Mouse (Mus musculus) inflammation-experienced regulatory T-cells, adult 6 months (primary cell): ENCODE measurements around the gene A830031A19Rik. TPM values are rescaled to one million over a fixed set of nuclear protein-coding genes. Genes with fewer than 3 reads are reported as not detected.

ENCODE experiments used
- ATAC-seq: one replicate; pipeline ENCODE4 v1.8.0; 2017
- polyA plus RNA-seq, 3 experiments: library from polyadenylated mRNA; unstranded; fragments of 100-300 nt; shearing (Covaris generic); gene quantifications; one replicate each; pipeline ENCODE4 v1.2.1; 2017

A830031A19Rik gene
- not detected for polyA plus RNA-seq

DNA sequence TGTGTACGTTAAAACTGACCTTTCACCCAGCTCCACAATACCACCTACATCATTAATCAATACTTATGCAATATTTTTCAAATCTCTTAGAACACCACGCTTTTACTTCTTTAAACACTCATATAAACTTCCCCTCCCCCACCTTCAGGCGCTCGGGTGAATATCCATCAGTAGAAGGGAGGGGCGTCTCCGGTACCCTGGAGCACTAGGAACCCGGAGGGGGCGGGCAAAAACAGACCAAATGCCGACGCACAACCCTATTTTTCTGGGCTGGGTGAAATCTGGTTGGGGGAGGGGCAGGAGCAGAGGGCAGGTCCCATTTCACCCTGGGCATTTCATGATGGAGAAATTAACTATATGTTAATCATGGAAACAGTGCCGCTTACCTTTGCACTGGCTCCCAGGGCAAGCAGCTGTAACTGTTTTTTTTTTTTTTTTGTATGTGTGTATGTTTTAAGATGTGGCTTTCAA, at the start of gene A830031A19Rik:
A830031A19Rik (minus strand) TSS at position 421 of the 471 bp plus-strand sequence.
- no peak for ATAC-seq

- no peak for ATAC-seq
Observed at GRCm38 (mm10) chr11:24123991-24124390, 49.1 kb upstream of the A830031A19Rik start.

- ATAC-seq, result no peak
Observed at GRCm38 (mm10) chr11:24122899-24123298, 48.0 kb upstream of the A830031A19Rik start.

DNA sequence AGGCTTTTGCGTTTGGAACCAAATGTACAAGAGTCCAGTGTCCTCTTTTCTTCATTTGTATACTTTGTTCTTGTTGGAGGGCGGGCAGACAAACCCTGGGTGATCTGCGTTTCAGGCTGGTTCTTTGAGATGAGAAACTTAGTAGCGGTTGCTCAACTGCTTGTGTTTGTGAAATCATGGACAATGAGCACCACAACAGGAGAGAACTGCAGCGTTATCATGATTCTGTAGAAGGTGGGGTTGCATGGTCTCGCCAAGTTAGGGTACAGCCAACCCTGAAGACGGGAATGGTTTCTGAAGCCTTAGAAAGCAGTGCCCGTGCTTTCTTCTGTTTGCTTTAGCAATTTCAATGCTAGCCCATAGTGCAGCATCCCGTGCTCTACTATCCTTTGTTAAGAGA, 46.3 kb upstream of the A830031A19Rik start:
- no peak for ATAC-seq

DNA sequence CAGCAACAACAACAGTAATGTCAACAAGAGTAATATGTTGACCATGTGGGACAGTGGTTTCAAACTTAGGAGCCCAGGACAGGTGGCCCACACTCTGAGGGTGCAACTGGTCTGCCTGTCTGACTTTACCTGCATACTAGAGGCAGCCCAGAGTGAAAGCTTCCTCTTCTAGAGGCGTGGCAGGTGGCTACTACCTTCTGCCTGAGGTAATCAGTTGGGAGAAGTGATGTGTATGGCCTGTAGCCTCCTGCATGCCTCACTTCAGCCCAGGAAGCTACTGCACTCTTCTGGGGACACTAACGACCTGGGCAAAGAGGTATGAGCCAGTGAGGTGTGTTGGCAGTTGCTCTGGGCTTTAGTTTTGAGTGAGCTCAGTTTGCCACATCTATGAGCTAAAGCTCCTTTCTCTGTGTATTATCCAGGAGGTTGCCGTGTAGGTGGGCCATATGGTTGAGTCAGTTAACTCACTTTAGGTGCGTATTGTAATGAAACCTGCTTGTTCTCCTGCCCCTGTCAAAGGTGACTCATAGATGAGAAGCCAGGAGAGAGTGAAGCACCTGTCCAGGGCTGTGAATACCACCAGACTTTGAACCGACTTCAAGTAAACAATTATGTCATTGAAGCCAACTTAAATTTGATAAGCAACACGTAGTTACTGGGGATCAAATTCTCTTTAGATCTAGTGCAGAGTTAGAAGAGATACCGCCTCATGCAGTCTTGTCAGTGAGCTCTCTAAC, 41.9 kb upstream of the A830031A19Rik start:
- no peak for ATAC-seq

- no peak for ATAC-seq
Observed at GRCm38 (mm10) chr11:24116041-24116440, 41.2 kb upstream of the A830031A19Rik start.

DNA sequence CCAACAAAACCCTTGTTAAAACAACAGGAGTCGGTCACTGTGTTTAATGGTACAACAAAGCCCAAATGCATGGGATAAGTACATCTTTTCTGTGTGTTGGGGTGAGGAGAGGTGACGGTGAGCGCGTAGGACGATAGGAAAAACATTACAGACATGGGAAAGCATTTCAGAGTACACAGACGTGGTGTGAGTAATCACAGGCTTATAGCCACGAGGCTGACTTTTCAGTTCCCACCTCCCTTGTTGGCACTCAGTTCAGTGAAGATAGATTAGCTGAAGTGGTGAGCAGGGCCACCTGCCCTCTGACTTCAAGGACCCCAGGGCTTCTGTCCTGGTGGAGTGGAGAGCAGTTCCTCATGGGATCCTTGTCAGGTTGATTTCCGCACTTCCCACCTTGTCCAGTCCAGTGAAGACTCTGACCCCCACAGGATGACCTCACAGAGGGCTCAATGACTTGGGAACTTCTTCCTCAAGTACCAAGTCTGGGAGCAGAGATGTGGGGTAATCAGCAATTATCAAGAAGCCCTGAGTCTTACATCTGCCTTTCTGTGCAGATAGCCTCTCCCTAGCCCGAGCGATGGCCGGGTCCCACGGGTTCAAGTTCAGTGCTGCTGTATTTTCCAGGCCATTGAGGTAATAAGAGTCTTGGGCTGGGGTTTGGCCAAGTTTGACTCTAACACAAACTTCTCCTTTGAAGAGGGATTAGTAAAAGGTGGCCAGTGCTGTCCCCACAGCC, 40.3 kb upstream of the A830031A19Rik start:
- ATAC-seq, result no peak

DNA sequence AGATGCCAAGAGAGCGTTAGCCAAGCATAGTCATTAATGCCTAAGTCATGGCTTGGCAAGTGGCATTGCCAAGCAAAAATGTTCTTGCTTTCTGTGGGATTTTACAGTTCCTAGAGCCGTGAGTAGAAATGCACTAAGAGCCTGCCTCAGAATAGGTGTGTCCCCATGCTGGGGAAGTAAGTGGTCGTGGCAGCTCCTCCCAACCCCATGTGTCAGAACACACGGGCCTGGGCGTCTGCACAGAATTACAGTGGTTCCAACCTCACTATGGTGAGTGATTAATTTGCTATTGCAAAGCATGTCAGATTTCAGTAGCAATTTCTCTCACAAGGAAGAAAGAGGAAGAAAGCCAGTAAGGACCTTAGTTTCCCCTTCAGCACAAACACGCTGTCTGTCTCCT, 36.9 kb upstream of the A830031A19Rik start:
- no peak for ATAC-seq

DNA sequence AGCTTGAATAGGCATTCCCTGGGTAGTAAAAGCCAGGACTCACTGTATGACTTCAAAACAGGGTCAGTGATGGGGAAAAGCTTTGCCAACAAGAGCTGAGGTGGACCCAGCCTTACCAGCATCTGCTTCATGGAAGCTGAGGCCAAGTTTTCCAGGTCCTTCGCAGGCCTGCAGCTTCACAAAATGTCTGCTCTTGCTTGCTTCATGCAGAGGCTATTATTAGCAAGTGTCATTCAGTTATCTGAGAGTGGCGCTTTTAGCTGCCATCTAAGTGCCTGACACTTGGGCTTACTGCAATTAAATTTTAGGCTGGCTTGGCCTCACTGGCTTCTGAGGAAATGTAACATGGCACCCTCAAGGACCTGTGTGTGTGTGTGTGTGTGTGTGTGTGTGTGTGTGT, 35.3 kb upstream of the A830031A19Rik start:
- no peak for ATAC-seq

DNA sequence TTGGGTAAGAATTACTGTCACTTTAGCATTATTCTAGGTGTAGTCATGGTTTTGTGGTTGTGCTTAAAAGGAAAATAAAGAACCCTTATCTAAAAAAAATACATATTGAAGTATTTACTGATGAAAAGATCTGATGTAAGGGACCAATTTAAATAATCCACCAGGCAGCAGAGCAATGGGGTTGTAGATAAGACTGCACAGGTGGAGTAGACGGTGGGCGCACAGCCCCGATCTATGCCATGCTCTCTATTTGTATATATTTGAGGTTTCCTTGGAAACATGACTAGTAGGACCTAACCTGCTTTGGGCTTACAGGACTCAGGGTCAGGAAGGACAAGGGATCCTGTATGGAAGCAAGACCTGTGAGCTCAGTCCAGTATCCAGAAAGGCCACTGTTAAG, 34.5 kb upstream of the A830031A19Rik start:
- no peak for ATAC-seq

- ATAC-seq, result no peak
Observed at GRCm38 (mm10) chr11:24108974-24109373, 34.1 kb upstream of the A830031A19Rik start.

DNA sequence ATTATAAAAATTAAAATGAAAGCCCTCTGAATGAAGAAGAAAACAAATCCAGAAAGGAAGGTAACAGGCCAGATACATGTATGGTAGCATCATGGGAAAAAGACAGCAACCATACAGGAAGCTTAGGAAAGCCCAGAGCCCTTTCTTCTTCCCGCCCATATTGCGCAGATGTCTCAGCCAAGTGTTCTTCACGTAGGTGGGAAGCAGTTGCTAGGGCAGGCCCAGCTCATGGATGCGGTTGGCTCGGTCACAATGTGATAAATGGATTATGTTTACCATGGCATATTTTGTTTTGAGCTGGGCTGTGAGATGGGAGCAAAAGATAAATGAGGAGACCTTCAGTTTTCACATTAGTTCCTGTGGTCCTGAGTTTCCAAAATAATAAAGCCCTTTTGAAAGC, 32.6 kb upstream of the A830031A19Rik start:
- no peak for ATAC-seq

GRCm38 (mm10) chr11:24103128-24103742, 28.4 kb upstream of the A830031A19Rik start:
- ATAC-seq, result no peak

GRCm38 (mm10) chr11:24102372-24102771, 27.5 kb upstream of the A830031A19Rik start:
- ATAC-seq, result no peak

DNA sequence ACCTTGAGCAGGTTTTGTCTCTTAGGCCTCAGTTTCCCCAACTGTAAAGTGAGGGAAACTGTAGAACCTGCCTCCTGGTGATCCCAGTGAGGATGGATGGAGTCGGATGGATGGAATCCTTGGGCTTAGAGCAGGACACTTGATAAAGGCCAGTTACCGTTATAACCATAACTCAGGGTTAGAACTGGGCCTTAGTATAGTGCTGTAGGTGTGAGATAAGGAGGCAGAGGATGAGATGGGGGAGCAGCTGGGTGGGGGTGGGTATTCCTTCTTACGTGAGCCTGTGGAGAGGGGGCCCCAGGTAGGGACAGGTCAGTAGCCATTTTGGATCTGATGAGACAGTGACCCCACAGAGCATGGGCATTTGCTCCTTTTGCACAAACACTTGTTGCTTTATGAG, 26.8 kb upstream of the A830031A19Rik start:
- ATAC-seq, result no peak

DNA sequence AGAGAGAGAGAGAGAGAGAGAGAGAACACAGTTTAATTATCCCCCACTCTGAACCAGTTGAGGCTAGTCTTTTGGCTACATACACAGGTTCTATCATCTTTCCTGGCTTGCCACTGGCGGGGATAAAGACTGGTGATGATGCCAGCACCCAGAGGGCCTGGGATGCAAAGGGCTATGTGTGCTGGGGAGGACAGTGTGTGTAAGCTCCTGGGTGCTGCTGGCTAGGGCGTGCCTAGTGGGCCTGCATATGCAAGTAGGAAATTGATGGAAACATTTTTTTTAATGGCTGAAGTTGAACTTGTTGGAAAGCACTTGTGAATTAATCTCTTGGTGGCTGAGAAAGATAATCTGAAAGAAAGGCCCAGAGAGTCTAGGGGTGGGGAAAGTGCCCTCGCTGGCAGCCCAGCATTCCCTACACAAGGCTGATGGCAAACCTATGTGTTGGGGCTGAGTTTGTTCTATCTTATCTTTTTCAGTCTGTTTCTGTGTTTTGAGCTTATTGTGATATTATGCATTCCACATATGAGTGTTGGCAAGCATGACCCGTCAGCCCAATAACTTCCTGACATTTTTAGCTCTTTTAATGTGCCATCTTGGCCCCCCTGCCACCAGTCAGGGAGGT, 25.7 kb upstream of the A830031A19Rik start:
- no peak for ATAC-seq

DNA sequence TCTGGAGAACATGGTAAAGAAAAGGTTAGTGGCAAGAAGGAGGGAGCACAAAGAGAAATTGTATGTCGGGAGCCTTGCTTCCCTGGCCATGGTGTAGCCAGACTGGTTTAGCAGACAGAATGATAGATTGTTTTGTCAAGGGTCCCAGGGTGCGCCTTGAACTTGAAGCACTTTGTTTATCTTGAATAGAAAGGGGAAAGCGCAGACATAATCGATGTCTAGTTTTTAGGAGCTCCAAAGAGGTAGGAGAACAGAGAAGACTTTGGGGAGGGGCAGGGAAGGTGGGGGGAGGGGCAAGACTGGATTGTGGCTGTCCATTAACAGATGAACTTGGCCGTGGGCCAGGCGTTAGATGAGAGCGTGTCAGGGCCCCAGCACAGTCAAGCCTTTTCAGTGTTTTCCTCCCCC, 25.0 kb upstream of the A830031A19Rik start:
- ATAC-seq, result no peak

GRCm38 (mm10) chr11:24099215-24099614, 24.4 kb upstream of the A830031A19Rik start:
- ATAC-seq, result no peak

DNA sequence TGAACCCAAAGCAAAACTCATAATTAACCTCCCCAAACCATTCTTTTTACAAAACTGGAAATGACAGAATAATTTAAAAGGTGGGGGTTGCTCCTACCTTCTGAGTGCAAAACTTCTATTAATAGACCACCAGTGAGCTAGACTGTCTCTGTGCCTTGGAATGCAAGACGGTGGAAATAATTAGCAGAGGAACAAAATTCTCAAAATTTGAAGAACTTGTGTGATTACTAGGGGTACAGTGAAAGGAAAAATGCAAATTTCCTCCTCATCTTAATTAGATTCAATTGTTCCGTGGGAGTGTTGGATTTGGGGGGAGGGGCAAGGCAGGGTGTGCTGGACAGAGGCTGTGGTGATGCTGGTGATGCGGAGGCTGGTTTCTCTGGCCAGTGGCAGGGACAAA, 23.8 kb upstream of the A830031A19Rik start:
- no peak for ATAC-seq

- no peak for ATAC-seq
Observed at GRCm38 (mm10) chr11:24098069-24098468, 23.2 kb upstream of the A830031A19Rik start.

DNA sequence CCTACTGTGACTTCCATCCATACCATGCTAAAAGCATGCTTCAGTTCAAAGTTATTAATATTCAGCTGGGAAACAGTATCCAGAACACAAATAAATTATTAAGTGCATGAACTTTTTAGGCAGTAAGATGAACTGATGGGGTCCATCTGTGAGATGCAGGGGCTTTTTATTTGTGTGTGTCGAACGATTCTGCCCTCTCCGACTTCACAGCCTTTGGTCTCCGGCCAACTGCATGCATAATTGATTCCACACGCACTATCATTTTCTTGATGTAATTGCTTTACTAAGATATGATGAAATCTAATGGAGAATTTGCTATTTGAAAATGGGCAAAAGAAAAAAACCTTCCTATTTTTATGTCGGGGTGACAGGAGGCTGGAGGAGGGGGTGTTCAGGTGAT, 22.2 kb upstream of the A830031A19Rik start:
- ATAC-seq, result no peak

- no peak for ATAC-seq
Observed at GRCm38 (mm10) chr11:24096483-24096882, 21.6 kb upstream of the A830031A19Rik start.
